Mouse (Mus musculus) ES-E14 (cell line): Measurements from ENCODE around the gene Hsfy2.

Source experiments
- CHD2 ChIP-seq: IDR thresholded peaks from 2 replicates; pipeline ENCODE4 v1.6.1; 2014; ENCODE audit warnings: mild to moderate bottlenecking, low read depth, low read length, inconsistent platforms
- HCFC1 ChIP-seq: IDR thresholded peaks from 2 replicates; pipeline ENCODE4 v1.6.1; 2012; ENCODE audit warnings: low read length, inconsistent platforms, borderline replicate concordance; ENCODE audit not compliant: insufficient read depth
- MAFK ChIP-seq: IDR thresholded peaks from 2 replicates; pipeline ENCODE4 v1.6.1; 2014; ENCODE audit warnings: mild to moderate bottlenecking, low read depth, low read length, inconsistent platforms; ENCODE audit not compliant: insufficient read depth
- ZNF384 ChIP-seq: IDR thresholded peaks from 2 replicates; pipeline ENCODE4 v1.6.1; 2012; ENCODE audit warnings: low read depth, low read length, inconsistent platforms

- no peak for TF ChIP-seq MAFK
- TF ChIP-seq HCFC1 = no peak
- no peak for TF ChIP-seq CHD2
- no peak for TF ChIP-seq ZNF384
Measured at GRCm38 (mm10) chr1:56612384-56612783, 24.9 kb downstream of the Hsfy2 start.
